In the genomic region with DNA sequence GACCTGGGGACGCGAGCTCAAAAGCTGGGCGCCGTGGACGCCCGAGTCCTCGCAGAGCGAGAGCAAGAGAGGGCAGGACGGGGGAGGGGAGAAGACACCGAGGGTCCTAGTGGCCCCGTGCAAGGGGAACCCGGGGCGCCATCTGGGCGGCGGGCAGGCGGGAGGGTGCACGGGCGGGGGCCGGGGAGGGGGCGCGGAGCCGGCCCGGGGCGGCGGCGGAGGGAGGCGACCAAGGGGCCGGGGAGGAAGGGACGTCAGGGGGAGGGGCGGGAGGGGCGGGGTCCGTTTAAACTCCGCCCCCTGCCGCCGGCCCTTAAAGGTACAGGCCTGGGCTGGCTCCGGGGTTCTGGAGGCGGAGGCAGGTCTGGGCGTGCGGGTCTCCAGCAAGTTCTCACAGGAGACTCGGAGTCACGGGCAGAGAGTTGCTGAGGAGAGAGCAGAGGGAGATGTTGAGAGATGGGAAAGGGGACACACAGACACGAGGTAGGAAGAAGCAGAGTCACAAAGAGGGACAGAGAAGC, we compare ENCODE assay signal across 8 mouse cellular contexts. TPM values are rescaled to one million over a fixed set of nuclear protein-coding genes. Genes with fewer than 3 reads are reported as not detected.
DNase-seq lines count a peak whose midpoint lies in the region; ATAC-seq and TF ChIP-seq lines count a peak whose summit lies in the region.

Gene Mark4, minus strand, starts transcription at position 231 of the 521 bp plus-strand sequence.

- 0% methylated on average over 29 of the region's 42 CpGs for WGBS in hindbrain, embryonic 16.5 days

- H3K9me3 ChIP-seq in hindbrain, embryonic 16.5 days (ENCODE audit: control insufficient read depth, low read length): no peaks in the 10 kb centered on the region
- H3K9me3 ChIP-seq in megakaryocyte, embryonic 14.5 days: no peaks in the 10 kb centered on the region

- no peak for TF ChIP-seq CTCF in gastrocnemius, adult 2 months (IDR thresholded peaks at IDR 0.05)

- ATAC-seq in activated CD4-positive, CD25-positive, alpha-beta regulatory T cell, adult 4 months: peak; percentile 76
- peak; percentile 83 for ATAC-seq in hindbrain, embryonic 16.5 days

- intact Hi-C loops in gastrocnemius, adult 2 months (cut with DNase I): loop anchor here (5.0 kb wide), 2 partner anchors 51 to 114 kb away; no protein-coding TSS in a partner anchor

- 0 out of 2 replicates have a peak, but pooled peaks cover 2% of the 10 kb centered on the region for H3K27me3 ChIP-seq in hindbrain, embryonic 16.5 days (replicated peaks; ENCODE audit: control insufficient read depth, insufficient read depth, low read length)
- H3K27me3 ChIP-seq in megakaryocyte, embryonic 14.5 days (replicated peaks): no peaks in the 10 kb centered on the region

- H3K27ac ChIP-seq in gastrocnemius, adult 2 months: peak within 1 kb of the TSS; percentile 90
- H3K27ac ChIP-seq in hindbrain, embryonic 16.5 days (ENCODE audit: low read depth, low read length): peak within 1 kb of the TSS; percentile 83

- peak within 1 kb of the TSS; percentile 86 for H3K9ac ChIP-seq in hindbrain, embryonic 16.5 days (ENCODE audit: low read depth, low read length)

- no peaks in the 10 kb centered on the region; the same call in 1 of the 2 replicates for H3K36me3 ChIP-seq in hindbrain, embryonic 16.5 days (ENCODE audit: control insufficient read depth, insufficient read depth, low read length)
- peaks cover 32% of the 10 kb centered on the region for H3K36me3 ChIP-seq in megakaryocyte, embryonic 14.5 days (replicated peaks; ENCODE audit: low read length)

- DNase-seq in cerebellum, postnatal 4 days (ENCODE audit: low spot score in 2 of 2): peak; percentile 58 to 77
- peak; percentile 87 for DNase-seq in gastrocnemius, adult 2 months
- DNase-seq in left cerebral cortex, adult 8-10 months (ENCODE audit: low spot score in 2 of 2): peak; percentile 51 to 56
- peak; percentile 82 to 84 for DNase-seq in right cerebral cortex, postnatal 10 days (ENCODE audit: low spot score in 2 of 2)
- peak; percentile 67 for DNase-seq in urinary bladder, postnatal 25 days (ENCODE audit: low spot score)

- peaks cover 26% of the 10 kb centered on the region for H3K4me1 ChIP-seq in hindbrain, embryonic 16.5 days (ENCODE audit: control insufficient read depth, insufficient read depth, low read depth, low read length)
- peaks cover 76% of the 10 kb centered on the region for H3K4me1 ChIP-seq in megakaryocyte, embryonic 14.5 days

- H3K4me2 ChIP-seq in hindbrain, embryonic 16.5 days (ENCODE audit: low read length): peak within 1 kb of the TSS; percentile 95

- H3K4me3 ChIP-seq in gastrocnemius, adult 2 months: peak within 1 kb of the TSS; percentile 97
- H3K4me3 ChIP-seq in hindbrain, embryonic 16.5 days (ENCODE audit: low read length): peak within 1 kb of the TSS; percentile 93
- peak within 1 kb of the TSS; percentile 93 for H3K4me3 ChIP-seq in megakaryocyte, embryonic 14.5 days (replicated peaks)

RNA-seq across cellular contexts. Expression of gene Mark4, which starts in this region (rescaled TPM):
- 1 to 10 TPM; 1.2 to 2.7 TPM for polyA plus RNA-seq in activated CD4-positive, CD25-positive, alpha-beta regulatory T cell, adult 4 months (2017; shearing (Covaris generic))
- 10 to 100 TPM; 17.1 to 17.9 TPM for total RNA-seq in gastrocnemius, adult 2 months (2021)
- polyA plus RNA-seq in hindbrain, embryonic 16.5 days (2015; fragmentation: Nextera tagmentation; extraction: Ambion mirVana): 13.5 and 15.9 TPM in 2 replicates
- 10 to 100 TPM; 70.4 to 80.3 (median 76.2) TPM for total RNA-seq in left cerebral cortex, adult 8-10 months (2022)
- polyA plus RNA-seq in megakaryocyte, embryonic 14.5 days (2012; ENCODE audit: insufficient read depth, low replicate concordance): 102 and 169 TPM in 2 replicates

Comparison
In these comparisons a context has a peak if more than half of its experiments do, and no peak if none do; other contexts are left out.
1. Peak in every context shown above with its lines: DNase-seq, ATAC-seq, H3K4me3 ChIP-seq and H3K27ac ChIP-seq.